Mouse (Mus musculus): Measurements from ENCODE around the gene Phactr3. TPM values are rescaled to one million over a fixed set of nuclear protein-coding genes. Genes with fewer than 3 reads are reported as not detected.
"Not testable (repeated sequence)": the region's sequence is repeated elsewhere in the genome, so short reads cannot be mapped to it uniquely, and the experiment has no call there.

Gene Phactr3
- 17.1 and 17.2 TPM in 2 replicates for polyA plus RNA-seq (2016; fragmentation: Nextera tagmentation; extraction: Ambion mirVana)

GRCm38 (mm10) chr2:178118801-178119560, at the start of gene Phactr3:
Gene Phactr3 (plus strand): TSS chr2:178118975.
- H3K9ac ChIP-seq = peak within 1 kb of the TSS; percentile 54
- peak within 1 kb of the TSS; percentile 90 for H3K4me2 ChIP-seq
- 2% methylated on average over 45 of the region's 45 CpGs for WGBS
- H3K27ac ChIP-seq = no peak within 1 kb of the TSS
- peak within 1 kb of the TSS; percentile 44 for H3K4me3 ChIP-seq (replicated peaks)
- no peaks in the 10 kb centered on the region for H3K9me3 ChIP-seq
- H3K36me3 ChIP-seq (replicated peaks) = no peaks in the 10 kb centered on the region
- H3K4me1 ChIP-seq = peaks cover 12% of the 10 kb centered on the region
- peaks cover 42% of the 10 kb centered on the region for H3K27me3 ChIP-seq
- ATAC-seq (ENCODE audit: low FRiP score) = peak; percentile 50; the same call in 1 of the 2 replicates

- not testable (repeated sequence) for H3K27me3 ChIP-seq; H3K36me3 ChIP-seq (replicated peaks); H3K27ac ChIP-seq; H3K9me3 ChIP-seq; ATAC-seq (ENCODE audit: low FRiP score); H3K4me1 ChIP-seq
- 0% methylated on average over 2 of the region's 14 CpGs for WGBS
- Histone ChIP-seq H3K9ac (peak within 1 kb of the TSS; percentile 48), H3K4me3 (replicated peaks) (peak within 1 kb of the TSS; percentile 45), H3K4me2 (peak within 1 kb of the TSS; percentile 56)
Observed at GRCm38 (mm10) chr2:178078166-178078717, 40.5 kb upstream of the Phactr3 start, which contains the start of gene Zfp931. Gene Zfp931 (minus strand): TSS chr2:178078476.

GRCm38 (mm10) chr2:178089586-178089985, 29.2 kb upstream of the Phactr3 start:
- Histone ChIP-seq H3K27ac (no peak overlapping the region), H3K9me3 (no peaks in the 10 kb centered on the region), H3K27me3 (no peaks in the 10 kb centered on the region), H3K4me2 (no peak overlapping the region), H3K4me3 (replicated peaks) (no peak overlapping the region), H3K36me3 (replicated peaks) (no peaks in the 10 kb centered on the region), H3K9ac (no peak overlapping the region), H3K4me1 (no peaks in the 10 kb centered on the region)
- no peak for ATAC-seq (ENCODE audit: low FRiP score)

GRCm38 (mm10) chr2:178098021-178098420, 20.8 kb upstream of the Phactr3 start:
- WGBS = 4% methylated on average over 2 of the region's 2 CpGs
- H3K27me3 ChIP-seq = 0 out of 2 replicates have a peak, but pooled peaks cover 1% of the 10 kb centered on the region
- H3K4me2 ChIP-seq = no peak overlapping the region
- H3K9ac ChIP-seq = no peak overlapping the region
- no peak overlapping the region for H3K27ac ChIP-seq
- no peaks in the 10 kb centered on the region for H3K36me3 ChIP-seq (replicated peaks)
- ATAC-seq (ENCODE audit: low FRiP score) = no peak
- H3K4me1 ChIP-seq = no peaks in the 10 kb centered on the region
- H3K4me3 ChIP-seq (replicated peaks) = no peak overlapping the region
- no peaks in the 10 kb centered on the region for H3K9me3 ChIP-seq

- H3K36me3 ChIP-seq (replicated peaks) = no peaks in the 10 kb centered on the region
- H3K27me3 ChIP-seq = 0 out of 2 replicates have a peak, but pooled peaks cover 2% of the 10 kb centered on the region
- no peak overlapping the region for H3K4me3 ChIP-seq (replicated peaks)
- no peak overlapping the region for H3K4me2 ChIP-seq
- ATAC-seq (ENCODE audit: low FRiP score) = peak; percentile 75
- no peak overlapping the region for H3K9ac ChIP-seq
- no peaks in the 10 kb centered on the region for H3K9me3 ChIP-seq
- no peak overlapping the region for H3K27ac ChIP-seq
- H3K4me1 ChIP-seq = no peaks in the 10 kb centered on the region
- WGBS = 10% methylated on average over 7 of the region's 7 CpGs
Observed at GRCm38 (mm10) chr2:178101957-178102356, 16.8 kb upstream of the Phactr3 start.

- H3K27ac ChIP-seq = no peak overlapping the region
- H3K4me2 ChIP-seq = no peak overlapping the region
- H3K27me3 ChIP-seq = peaks cover 42% of the 10 kb centered on the region
- no peaks in the 10 kb centered on the region for H3K9me3 ChIP-seq
- H3K36me3 ChIP-seq (replicated peaks) = no peaks in the 10 kb centered on the region
- no peak overlapping the region for H3K4me3 ChIP-seq (replicated peaks)
- ATAC-seq (ENCODE audit: low FRiP score) = 0 out of 2 replicates have a peak, but pooled peaks have one; percentile 28
- H3K4me1 ChIP-seq = peaks cover 12% of the 10 kb centered on the region
- WGBS = 19% methylated on average over 12 of the region's 12 CpGs
- H3K9ac ChIP-seq = no peak overlapping the region
Observed at GRCm38 (mm10) chr2:178117946-178118345, 829 bp upstream of the Phactr3 start.

GRCm38 (mm10) chr2:178119561-178120355, 983 bp downstream of the Phactr3 start:
- peak overlapping the region; percentile 44 for H3K4me3 ChIP-seq (replicated peaks)
- H3K27ac ChIP-seq = no peak overlapping the region
- no peaks in the 10 kb centered on the region for H3K36me3 ChIP-seq (replicated peaks)
- H3K9me3 ChIP-seq = no peaks in the 10 kb centered on the region
- ATAC-seq (ENCODE audit: low FRiP score) = peak; percentile 11
- no peak overlapping the region for H3K9ac ChIP-seq
- peaks cover 12% of the 10 kb centered on the region for H3K4me1 ChIP-seq
- H3K27me3 ChIP-seq = peaks cover 42% of the 10 kb centered on the region
- 19% methylated on average over 19 of the region's 19 CpGs for WGBS
- H3K4me2 ChIP-seq = peak overlapping the region; percentile 90

GRCm38 (mm10) chr2:178120356-178120645, 1.5 kb downstream of the Phactr3 start:
- no peak overlapping the region for H3K9ac ChIP-seq
- H3K4me3 ChIP-seq (replicated peaks) = no peak overlapping the region
- H3K27me3 ChIP-seq = peaks cover 42% of the 10 kb centered on the region
- no peaks in the 10 kb centered on the region for H3K9me3 ChIP-seq
- no peak overlapping the region for H3K27ac ChIP-seq
- no peak overlapping the region for H3K4me2 ChIP-seq
- peaks cover 12% of the 10 kb centered on the region for H3K4me1 ChIP-seq
- ATAC-seq (ENCODE audit: low FRiP score) = no peak
- no peaks in the 10 kb centered on the region for H3K36me3 ChIP-seq (replicated peaks)

GRCm38 (mm10) chr2:178120651-178121374, 2.0 kb downstream of the Phactr3 start:
- Histone ChIP-seq H3K9me3 (no peaks in the 10 kb centered on the region), H3K4me3 (replicated peaks) (no peak overlapping the region), H3K9ac (no peak overlapping the region), H3K4me2 (no peak overlapping the region), H3K27me3 (peaks cover 42% of the 10 kb centered on the region), H3K36me3 (replicated peaks) (no peaks in the 10 kb centered on the region), H3K4me1 (peaks cover 12% of the 10 kb centered on the region), H3K27ac (no peak overlapping the region)
- no peak for ATAC-seq (ENCODE audit: low FRiP score)
- WGBS = 86% methylated on average over 8 of the region's 8 CpGs

- H3K27me3 ChIP-seq = peaks cover 42% of the 10 kb centered on the region
- H3K4me3 ChIP-seq (replicated peaks) = no peak overlapping the region
- ATAC-seq (ENCODE audit: low FRiP score) = no peak
- peaks cover 12% of the 10 kb centered on the region for H3K4me1 ChIP-seq
- no peak overlapping the region for H3K27ac ChIP-seq
- no peak overlapping the region for H3K4me2 ChIP-seq
- 43% methylated on average over 2 of the region's 2 CpGs for WGBS
- no peak overlapping the region for H3K9ac ChIP-seq
- H3K9me3 ChIP-seq = no peaks in the 10 kb centered on the region
- no peaks in the 10 kb centered on the region for H3K36me3 ChIP-seq (replicated peaks)
Observed at GRCm38 (mm10) chr2:178121375-178121688, 2.6 kb downstream of the Phactr3 start.

GRCm38 (mm10) chr2:178121946-178122665, 3.3 kb downstream of the Phactr3 start:
- Histone ChIP-seq H3K27me3 (peaks cover 41% of the 10 kb centered on the region), H3K27ac (no peak overlapping the region), H3K4me3 (replicated peaks) (no peak overlapping the region), H3K4me1 (peaks cover 12% of the 10 kb centered on the region), H3K36me3 (replicated peaks) (no peaks in the 10 kb centered on the region), H3K4me2 (no peak overlapping the region), H3K9ac (no peak overlapping the region), H3K9me3 (no peaks in the 10 kb centered on the region)
- whole genome bisulfite sequencing = 40% methylated on average over 4 of the region's 4 CpGs
- ATAC-seq (ENCODE audit: low FRiP score) = no peak
